Mouse (Mus musculus) central nervous system, embryonic 14 days (tissue): ENCODE results near the gene Sms. TPM values are rescaled to one million over a fixed set of nuclear protein-coding genes. Genes with fewer than 3 reads are reported as not detected.

Source experiments
- polyA plus RNA-seq: library from polyadenylated mRNA; depleted of rRNA; stranded (reverse); fragments of >200 nt; gene quantifications from 2 replicates; pipeline ENCODE4 v1.2.3, GENCODE M21; 2012; rRNA removed

The Sms gene
- polyA plus RNA-seq, result 93.2 and 110 TPM in 2 replicates

GRCm38 (mm10) chrX:157491944-157492726 lies at the start of gene Sms:
Gene Sms (minus strand): TSS chrX:157492287.

GRCm38 (mm10) chrX:157415212-157415611 lies 76.9 kb downstream of the Sms start, which contains the start of gene Phex:
Gene Phex (minus strand): TSS chrX:157415312.

Other genes starting within 250 kb of the Sms start
- gene Phex, start 77.0 kb downstream of the Sms start, polyA plus RNA-seq, result 0.69 and 1.2 TPM in 2 replicates
- gene Yy2, start 76.7 kb upstream of the Sms start, polyA plus RNA-seq, result 1.3 and 1.4 TPM in 2 replicates
- gene Mbtps2, start 106.4 kb upstream of the Sms start, polyA plus RNA-seq, result 37.1 and 41.7 TPM in 2 replicates
- gene Smpx, start 206.6 kb upstream of the Sms start, polyA plus RNA-seq, result 4.3 TPM in 1 of 2 replicates, not detected in the other